In genomic region chrX:170672594-170673092, GRCm38 (mm10) we compare ENCODE assay signal across 8 mouse cellular contexts. TPM values are rescaled to one million over a fixed set of nuclear protein-coding genes. Genes with fewer than 3 reads are reported as not detected.
DNase-seq lines count a peak whose midpoint lies in the region; ATAC-seq lines count a peak whose summit lies in the region.

TSS of gene Asmt (plus strand) at chrX:170672644.

- peak; percentile 36; the same call in 1 of the 2 replicates for ATAC-seq in common myeloid progenitor, adult 5-6 weeks (replicated peaks; ENCODE audit: low read depth, poor library complexity, severe bottlenecking)
- ATAC-seq in intestine, embryonic 14.5 days (replicated peaks; ENCODE audit: low FRiP score, low TSS enrichment, low read depth), result peak; percentile 40; the same call in 1 of the 2 replicates
- no peak for ATAC-seq in neural tube, embryonic 11.5 days (ENCODE audit: insufficient read depth, low FRiP score, low TSS enrichment)

- DNase-seq in kidney, postnatal 4 days, result peak; percentile 3 to 4
- no peak for DNase-seq in kidney, postnatal 25 days
- DNase-seq in intestine, embryonic 14.5 days (ENCODE audit: low spot score), result peak; percentile 74
- DNase-seq in neural tube, embryonic 11.5 days (ENCODE audit: low spot score), result peak; percentile 33
- DNase-seq in layer of hippocampus, adult 11-12 months (ENCODE audit: low spot score), result no peak
- DNase-seq in thymus, postnatal 10 days (ENCODE audit: low spot score in 2 of 2), result no peak
- no peak for DNase-seq in layer of hippocampus, postnatal 14 days (ENCODE audit: low spot score in 2 of 2)

- H3K9me3 ChIP-seq in intestine, embryonic 14.5 days (ENCODE audit: control insufficient read depth, low read length), result peaks cover 45% of the 10 kb centered on the region
- H3K9me3 ChIP-seq in neural tube, embryonic 11.5 days (ENCODE audit: control insufficient read depth, low read length), result peaks cover 39% of the 10 kb centered on the region

- H3K9ac ChIP-seq in intestine, embryonic 14.5 days (ENCODE audit: low read length), result no peak within 1 kb of the TSS
- no peak within 1 kb of the TSS for H3K9ac ChIP-seq in neural tube, embryonic 11.5 days (ENCODE audit: low read length)

- H3K4me2 ChIP-seq in intestine, embryonic 14.5 days (ENCODE audit: low read length), result no peak within 1 kb of the TSS
- no peak within 1 kb of the TSS for H3K4me2 ChIP-seq in neural tube, embryonic 11.5 days (ENCODE audit: low read depth)

- 95% methylated on average over 16 of the region's 16 CpGs for WGBS in intestine, embryonic 14.5 days
- 94% methylated on average over 11 of the region's 16 CpGs for WGBS in neural tube, embryonic 11.5 days

- no peak within 1 kb of the TSS for H3K27ac ChIP-seq in intestine, embryonic 14.5 days (ENCODE audit: low read depth)
- no peak within 1 kb of the TSS for H3K27ac ChIP-seq in neural tube, embryonic 11.5 days (ENCODE audit: low read depth, low read length)

- H3K36me3 ChIP-seq in intestine, embryonic 14.5 days (ENCODE audit: control insufficient read depth, insufficient read depth, low read length), result no peaks in the 10 kb centered on the region
- peaks cover 5% of the 10 kb centered on the region for H3K36me3 ChIP-seq in neural tube, embryonic 11.5 days (ENCODE audit: control insufficient read depth, insufficient read depth, low read length)

- H3K4me1 ChIP-seq in intestine, embryonic 14.5 days (replicated peaks; ENCODE audit: control insufficient read depth, insufficient read depth, low read length), result no peaks in the 10 kb centered on the region
- H3K4me1 ChIP-seq in neural tube, embryonic 11.5 days (ENCODE audit: control insufficient read depth, insufficient read depth, low read length), result no peaks in the 10 kb centered on the region

- no peaks in the 10 kb centered on the region for H3K27me3 ChIP-seq in intestine, embryonic 14.5 days (replicated peaks; ENCODE audit: control insufficient read depth, insufficient read depth, low read length)
- H3K27me3 ChIP-seq in neural tube, embryonic 11.5 days (ENCODE audit: control insufficient read depth, insufficient read depth, low read length), result no peaks in the 10 kb centered on the region

- H3K4me3 ChIP-seq in intestine, embryonic 14.5 days (ENCODE audit: low read depth, low read length), result no peak within 1 kb of the TSS
- no peak within 1 kb of the TSS for H3K4me3 ChIP-seq in neural tube, embryonic 11.5 days (ENCODE audit: low read depth, low read length)

RNA-seq across cellular contexts. Expression of gene Asmt, which starts in this region (rescaled TPM):
- not detected in 2 replicates for total RNA-seq in common myeloid progenitor, adult 5-6 weeks (2017)
- not detected in 2 replicates for polyA plus RNA-seq in intestine, embryonic 14.5 days (2014; fragmentation: Nextera tagmentation; extraction: Ambion mirVana)
- polyA plus RNA-seq in neural tube, embryonic 11.5 days (2014; fragmentation: Nextera tagmentation; extraction: Ambion mirVana), result not detected in 2 replicates
- not detected for total RNA-seq in layer of hippocampus, postnatal 14 days (2021)

Comparison
In these comparisons a context has a peak if more than half of its experiments do, and no peak if none do; other contexts are left out.
1. DNase-seq: peak in kidney, postnatal 4 days (2 of 2); none in kidney, postnatal 25 days (0 of 2), layer of hippocampus, adult 11-12 months (single experiment), thymus, postnatal 10 days (0 of 2) and layer of hippocampus, postnatal 14 days (0 of 2).
2. Peak in ATAC-seq in common myeloid progenitor, adult 5-6 weeks; RNA of the gene not detected or under 1 TPM.
3. Peak in DNase-seq and ATAC-seq in intestine, embryonic 14.5 days; RNA of the gene not detected or under 1 TPM.
4. Peak in DNase-seq in neural tube, embryonic 11.5 days; RNA of the gene not detected or under 1 TPM.